Mouse (Mus musculus): ENCODE data around the gene Slc38a6.

Gene Slc38a6

DNA sequence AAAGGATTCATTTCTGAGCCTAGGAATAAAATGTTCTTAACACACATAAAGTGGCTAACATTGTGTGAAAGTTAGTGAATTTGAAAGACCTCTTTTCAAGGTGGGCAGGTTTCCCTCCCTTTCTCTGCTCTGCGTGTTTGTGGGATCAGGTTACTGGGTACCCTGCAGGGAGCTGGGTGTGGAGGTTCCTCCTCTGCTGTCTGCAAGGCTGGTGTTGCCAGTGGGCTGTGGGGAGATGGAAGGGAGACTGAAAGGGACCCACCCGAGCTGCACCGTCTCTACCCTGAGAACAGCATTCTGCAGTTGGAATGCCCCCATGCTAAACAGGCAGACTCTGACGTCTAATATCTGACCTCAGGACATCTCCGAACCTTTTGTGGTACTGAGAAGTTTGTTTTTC lies 70.7 kb downstream of the Slc38a6 start:
- DNase-seq (ENCODE audit: low read depth, low spot score), result peak; percentile 37

DNA sequence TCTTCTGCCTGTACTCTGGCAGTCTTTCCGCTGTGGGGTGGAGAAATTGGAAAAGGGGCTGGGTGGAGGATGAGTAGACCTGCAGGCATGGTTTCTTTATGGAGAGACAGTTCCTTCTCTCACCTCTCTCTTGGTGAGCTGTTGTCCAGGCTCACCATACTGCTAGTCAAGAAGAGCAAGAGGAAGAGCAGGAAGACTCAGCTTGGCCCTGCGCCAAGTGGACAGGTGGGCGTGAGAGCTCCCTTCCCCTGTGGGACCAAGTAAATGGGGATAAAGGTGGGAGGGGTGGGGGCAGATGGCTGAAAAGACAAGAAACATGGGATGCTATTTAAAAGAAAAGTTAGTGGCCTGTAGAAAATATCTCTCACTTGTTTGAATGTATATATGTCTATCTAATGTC lies 71.2 kb downstream of the Slc38a6 start:
- no peak for DNase-seq (ENCODE audit: low read depth, low spot score)

DNA sequence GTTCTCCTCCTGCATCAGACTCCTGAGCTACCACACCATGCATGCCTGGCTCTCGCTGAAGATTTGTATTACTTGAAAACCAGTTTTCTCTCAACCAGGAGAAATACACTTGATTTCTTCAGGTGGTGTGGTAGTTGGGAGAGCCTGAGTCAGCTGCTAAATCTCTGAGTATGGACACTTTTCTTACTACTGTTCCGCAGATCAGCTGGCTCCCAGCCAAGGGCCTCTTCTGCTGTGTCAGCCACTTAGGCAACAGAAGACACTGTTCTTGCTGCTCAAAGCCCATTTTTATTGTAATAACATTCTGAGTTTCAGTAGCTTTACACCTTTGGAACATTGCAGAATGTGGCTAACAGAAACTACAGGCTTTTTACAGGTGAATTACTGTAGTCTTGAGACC lies 72.1 kb downstream of the Slc38a6 start:
- no peak for DNase-seq (ENCODE audit: low read depth, low spot score)

DNA sequence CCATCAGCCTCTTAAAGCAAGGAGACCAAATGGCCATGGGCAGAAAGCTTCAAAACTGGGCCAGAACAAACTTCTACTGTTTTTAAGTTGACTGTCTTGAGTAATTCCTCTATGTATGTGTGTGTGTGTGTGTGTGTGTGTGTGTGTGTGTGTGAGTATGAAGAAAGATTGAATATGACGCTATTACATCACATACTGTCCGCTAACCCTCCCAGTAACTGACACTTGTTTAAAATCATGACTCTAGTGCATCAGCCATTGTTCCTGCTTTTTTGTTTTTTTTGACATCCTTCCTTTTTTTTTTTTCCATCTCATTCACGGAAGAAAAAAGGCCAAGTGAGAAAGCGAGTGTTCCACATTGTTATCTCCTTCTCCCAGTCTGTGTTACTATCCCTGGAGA lies 72.9 kb downstream of the Slc38a6 start:
- no peak for DNase-seq (ENCODE audit: low read depth, low spot score)

DNA sequence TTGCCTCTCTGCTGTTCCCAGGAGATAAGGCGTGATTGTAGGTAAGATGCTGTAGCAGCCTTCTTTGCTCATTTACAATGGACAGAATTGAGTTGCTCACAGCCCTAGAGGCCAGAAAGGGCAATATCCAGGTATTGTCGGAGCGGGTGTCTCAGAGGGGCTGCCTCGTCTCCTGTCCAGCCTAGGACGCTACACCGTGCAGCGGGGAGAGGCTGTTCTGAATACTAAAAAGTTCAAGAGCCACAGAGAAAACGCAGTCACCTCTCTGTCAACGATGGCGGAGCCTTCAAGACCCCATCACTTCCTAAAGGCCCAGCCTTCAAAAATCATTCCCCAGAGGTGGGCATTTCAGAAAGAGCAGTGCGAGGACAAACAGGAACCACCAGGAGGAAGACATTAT lies 74.6 kb downstream of the Slc38a6 start:
- DNase-seq (ENCODE audit: low read depth, low spot score), result no peak

DNA sequence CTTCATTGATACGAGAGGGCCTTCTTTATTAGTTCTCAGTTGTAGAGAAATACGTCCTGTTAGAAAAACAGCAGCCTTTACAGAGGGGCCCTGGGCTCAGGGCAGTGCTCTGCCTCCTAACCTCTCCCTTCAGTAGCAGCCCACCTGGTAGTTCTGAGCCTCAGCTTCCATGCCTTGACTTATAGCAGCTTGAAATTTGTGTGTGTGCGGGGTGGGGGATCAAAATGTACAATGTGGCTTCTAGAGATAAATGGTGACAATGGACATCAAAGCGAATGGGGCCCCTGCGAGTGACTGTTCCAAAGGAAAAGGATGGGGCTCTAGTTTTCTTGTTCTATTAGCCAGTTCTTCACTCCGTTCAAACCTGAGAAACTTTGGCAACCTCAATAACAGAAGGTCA lies 76.8 kb downstream of the Slc38a6 start:
- no peak for DNase-seq (ENCODE audit: low read depth, low spot score)

DNA sequence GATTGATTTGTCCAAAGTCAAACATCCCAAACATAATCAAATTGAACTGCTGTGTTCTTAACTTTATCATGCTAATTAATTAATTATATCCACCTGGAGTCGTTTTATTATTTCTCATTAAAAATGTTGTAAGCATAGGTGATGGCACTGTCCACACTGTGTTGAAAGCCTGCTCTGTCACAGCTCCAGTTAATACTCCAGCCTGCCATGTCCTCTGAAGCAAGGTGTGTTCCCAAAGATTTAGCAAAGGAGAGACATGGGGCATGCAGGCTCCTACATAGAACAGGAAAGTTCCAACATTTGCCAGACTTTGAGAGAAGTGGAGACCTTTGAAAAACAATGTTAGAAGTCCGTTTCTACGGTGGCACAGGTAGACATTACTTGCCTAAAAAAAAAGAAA lies 77.4 kb downstream of the Slc38a6 start:
- no peak for DNase-seq (ENCODE audit: low read depth, low spot score)

DNA sequence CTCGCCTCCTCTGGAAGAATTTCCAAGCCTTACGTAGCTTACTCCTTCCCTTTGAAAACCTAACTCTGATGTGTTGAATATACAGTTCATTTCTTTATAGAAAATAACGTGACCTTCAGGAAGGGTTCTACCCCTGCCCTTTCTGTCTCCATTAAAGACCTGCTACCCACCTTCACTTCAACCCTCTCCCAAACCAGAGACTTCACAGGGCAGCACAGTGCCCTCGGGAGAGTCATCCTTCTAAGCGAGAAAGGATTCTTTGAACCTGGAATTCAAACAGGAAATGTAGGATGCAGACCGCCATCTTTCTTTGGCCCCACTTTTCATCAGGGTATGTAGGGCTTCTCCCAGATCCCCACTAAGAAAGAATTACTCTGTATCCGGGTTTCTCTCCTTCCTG lies 80.0 kb downstream of the Slc38a6 start:
- DNase-seq (ENCODE audit: low read depth, low spot score), result no peak

DNA sequence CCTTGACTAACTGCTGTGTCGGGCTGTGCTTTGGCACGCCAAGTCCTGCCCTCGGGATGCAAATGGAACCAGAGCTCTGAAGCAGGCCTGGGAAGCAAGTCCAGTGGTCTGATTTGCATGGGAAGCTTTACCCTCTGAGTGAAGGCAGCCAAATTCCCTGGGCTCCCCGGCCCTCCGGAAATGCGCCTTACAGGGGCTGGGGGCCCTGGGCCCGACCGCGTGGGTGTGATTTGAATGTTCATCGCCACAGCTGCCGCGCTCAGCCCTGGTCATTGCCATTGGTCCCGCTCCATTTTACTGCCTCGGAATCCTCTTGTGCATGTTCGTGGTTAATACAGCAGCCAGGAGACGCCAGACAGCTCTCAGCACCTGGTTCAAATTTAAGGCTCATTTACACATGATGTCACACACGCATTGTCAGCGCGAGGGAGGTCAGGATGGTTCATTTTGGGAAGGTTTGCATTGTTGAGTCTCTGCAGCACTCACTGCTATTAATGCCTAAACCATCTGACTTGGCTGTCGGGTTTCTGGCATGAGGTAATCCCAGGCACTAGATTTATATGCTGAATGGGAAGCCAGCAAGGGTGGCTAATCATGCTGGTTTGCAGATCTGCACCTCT lies 81.0 kb downstream of the Slc38a6 start:
- DNase-seq (ENCODE audit: low read depth, low spot score), result peak; percentile 58

DNA sequence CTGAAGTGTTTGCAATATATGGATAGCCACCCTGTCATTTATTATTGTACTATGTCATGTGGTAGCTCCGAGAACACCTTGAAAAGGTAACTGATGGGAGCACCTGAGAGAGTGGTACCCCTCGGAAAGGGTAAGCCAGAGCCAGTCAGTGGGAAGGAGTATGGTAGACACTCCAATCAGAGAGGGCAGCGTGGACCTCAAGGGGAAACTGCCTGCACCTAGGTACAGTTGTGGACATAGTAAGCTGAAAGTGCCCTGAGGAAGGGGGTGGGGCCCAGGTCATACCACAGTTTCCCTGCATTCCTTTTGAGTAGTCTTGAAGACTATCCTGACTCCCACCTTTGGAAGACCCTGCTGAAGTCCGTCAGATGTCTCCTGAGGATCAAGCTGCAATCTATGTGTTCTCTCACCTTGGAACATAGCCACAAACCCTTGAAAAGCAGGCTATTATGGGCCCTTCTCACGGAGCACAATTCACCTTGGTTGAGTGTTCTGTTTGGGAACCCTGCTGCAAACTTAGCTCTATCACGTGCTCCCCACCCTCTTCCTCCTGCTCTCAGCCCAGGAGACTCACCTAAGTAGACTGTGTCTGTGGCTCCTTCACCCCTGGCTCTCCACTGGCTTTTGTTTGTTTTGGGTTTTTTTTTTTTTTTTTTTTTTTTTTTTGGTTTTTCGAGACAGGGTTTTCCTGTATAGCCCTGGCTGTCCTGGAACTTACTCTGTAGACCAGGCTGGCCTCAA lies 82.5 kb downstream of the Slc38a6 start:
- no peak for DNase-seq (ENCODE audit: low read depth, low spot score)

DNA sequence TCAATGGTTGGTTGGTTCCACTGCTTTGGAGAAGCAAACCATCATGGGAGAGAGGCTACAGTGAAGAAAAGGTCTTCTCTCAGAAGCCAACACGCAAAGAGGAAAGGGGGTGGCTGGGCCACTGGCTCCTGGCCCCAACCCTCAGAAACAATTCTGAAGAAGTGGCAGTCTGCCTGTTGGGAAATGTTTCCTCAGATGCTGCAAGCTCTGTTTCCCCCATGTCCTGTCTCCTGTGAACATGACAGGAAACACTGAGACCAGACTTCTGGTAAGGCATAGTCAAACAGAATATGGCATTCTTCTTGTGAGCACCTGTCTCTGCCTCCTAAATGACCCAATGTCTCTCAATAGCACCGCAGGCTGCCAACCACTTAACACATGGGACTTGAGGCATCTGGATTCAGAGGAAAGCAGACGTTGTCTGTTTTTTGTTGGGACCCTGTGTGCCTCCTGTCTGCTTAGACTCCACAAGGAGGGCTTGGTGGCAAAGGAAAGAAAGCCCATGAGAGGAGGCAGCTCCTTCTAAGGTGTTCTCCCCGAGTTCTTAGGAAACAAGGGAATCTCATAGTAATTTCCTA lies 83.9 kb downstream of the Slc38a6 start:
- no peak for DNase-seq (ENCODE audit: low read depth, low spot score)

DNA sequence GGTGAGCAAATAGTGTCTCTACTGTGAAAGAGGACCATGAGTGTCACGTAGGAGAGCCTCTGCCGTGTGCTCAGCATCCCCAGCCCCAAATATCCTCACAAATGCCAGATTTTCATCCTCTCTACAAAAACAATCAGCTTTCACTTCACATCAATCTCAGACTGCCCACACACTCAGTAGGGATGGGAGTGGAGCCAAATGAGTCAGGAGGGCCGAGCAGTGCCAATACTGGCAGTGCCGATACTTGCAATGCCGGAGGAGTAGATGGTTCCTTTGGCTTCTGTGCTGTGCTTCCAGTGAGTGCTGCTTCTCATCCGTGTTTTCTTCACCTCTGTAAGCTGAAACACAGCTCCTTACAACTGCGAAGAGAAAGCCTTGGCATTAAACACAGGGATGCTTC lies 84.6 kb downstream of the Slc38a6 start:
- no peak for DNase-seq (ENCODE audit: low read depth, low spot score)

DNA sequence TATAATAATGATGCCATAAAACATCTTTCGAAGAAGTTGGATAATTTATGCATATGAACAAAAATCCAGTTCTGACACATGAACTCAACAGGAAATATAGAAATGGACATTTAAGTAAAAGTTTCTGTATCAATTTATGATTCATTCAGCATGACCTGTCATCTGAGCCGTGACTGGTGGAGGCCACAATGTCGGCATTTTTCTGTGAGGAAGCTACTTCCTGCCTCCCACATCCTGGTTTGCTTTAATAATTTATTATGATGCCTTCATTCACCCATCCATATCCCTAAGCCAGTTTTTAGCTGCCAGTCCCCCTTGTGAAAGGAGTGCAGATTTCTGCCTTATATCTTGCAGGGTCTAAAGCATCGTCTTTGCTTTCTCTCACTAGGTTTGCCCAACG lies 91.4 kb downstream of the Slc38a6 start:
- DNase-seq (ENCODE audit: low read depth, low spot score), result no peak

DNA sequence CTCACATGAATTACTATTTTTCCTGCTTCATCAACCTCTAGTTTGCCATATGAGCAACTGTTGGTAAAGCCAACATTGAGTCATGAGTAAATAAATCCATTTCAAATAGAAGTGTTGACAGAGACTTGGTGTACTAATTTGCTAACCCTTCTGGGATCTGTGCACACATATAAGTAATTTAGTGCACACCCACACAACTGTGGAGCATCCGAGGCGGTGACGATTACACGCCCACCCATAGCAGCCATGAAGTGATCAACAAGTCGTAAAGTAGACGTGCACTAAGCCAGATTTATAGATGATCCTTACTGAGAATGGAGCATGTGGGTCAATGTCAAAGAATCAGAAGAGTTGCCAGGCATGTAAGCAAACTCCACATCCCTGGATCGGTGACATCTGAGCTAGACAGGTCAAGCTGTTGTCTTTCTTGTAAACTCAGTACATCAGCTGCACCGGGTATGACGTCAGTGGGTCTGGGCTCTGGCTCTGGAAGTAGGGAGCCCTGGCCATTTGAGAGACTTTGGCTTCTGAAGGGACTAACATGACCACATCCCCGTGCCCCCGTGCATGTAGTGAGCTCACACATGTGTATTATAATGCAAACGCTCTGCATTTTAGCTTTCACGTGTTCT lies 92.3 kb downstream of the Slc38a6 start:
- no peak for DNase-seq (ENCODE audit: low read depth, low spot score)

DNA sequence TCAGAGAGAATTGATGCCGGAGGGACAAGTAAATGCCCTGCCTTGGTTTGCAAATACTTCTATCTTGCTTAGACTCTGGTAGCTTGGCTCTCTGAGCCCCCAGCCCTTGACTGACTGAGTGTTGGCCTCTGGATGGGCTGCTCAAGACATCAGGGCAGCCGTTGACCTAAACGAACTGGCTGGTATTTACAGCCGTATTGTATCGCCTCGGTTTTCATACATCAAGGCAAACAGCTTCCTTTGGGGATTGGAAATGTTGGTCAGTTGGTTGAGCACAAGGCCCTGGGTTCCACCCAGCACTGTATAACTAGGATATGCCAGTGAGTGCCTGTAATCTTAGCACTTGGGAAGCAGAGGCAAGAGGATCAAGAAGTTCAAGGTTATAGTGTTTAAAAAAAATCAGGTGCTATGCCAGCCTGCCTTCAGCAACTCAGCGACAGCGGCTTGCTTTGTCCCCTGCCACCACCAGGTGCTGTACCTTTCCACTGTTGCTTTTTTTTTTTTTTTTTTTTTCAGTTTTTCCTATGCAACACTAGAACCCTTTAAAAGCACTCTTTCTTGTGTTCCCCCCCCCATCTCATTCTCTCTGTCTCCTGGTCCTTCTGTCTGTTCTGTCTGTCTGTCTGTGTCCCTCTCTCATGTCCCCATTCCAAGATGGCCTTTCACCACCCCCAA lies 94.2 kb downstream of the Slc38a6 start:
- no peak for DNase-seq (ENCODE audit: low read depth, low spot score)

DNA sequence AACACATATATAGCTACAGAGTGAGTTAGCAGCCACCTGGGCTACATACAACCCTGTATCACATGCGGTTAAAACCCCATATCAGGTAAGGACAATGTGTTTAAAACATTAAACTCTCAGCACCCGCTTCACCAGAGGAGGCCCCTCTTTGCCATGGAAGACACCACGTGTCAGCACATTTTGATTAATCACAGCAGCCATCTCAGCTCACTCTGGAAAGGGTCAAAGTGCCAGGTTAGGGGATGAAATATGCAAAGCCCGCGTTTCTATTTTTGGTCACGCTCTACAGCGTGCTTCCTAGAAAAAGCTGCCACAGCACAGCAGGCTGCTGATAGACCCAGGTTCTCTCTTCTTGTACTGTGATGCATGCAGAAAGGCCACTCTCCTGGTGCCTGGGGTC lies 94.9 kb downstream of the Slc38a6 start:
- DNase-seq (ENCODE audit: low read depth, low spot score), result no peak

DNA sequence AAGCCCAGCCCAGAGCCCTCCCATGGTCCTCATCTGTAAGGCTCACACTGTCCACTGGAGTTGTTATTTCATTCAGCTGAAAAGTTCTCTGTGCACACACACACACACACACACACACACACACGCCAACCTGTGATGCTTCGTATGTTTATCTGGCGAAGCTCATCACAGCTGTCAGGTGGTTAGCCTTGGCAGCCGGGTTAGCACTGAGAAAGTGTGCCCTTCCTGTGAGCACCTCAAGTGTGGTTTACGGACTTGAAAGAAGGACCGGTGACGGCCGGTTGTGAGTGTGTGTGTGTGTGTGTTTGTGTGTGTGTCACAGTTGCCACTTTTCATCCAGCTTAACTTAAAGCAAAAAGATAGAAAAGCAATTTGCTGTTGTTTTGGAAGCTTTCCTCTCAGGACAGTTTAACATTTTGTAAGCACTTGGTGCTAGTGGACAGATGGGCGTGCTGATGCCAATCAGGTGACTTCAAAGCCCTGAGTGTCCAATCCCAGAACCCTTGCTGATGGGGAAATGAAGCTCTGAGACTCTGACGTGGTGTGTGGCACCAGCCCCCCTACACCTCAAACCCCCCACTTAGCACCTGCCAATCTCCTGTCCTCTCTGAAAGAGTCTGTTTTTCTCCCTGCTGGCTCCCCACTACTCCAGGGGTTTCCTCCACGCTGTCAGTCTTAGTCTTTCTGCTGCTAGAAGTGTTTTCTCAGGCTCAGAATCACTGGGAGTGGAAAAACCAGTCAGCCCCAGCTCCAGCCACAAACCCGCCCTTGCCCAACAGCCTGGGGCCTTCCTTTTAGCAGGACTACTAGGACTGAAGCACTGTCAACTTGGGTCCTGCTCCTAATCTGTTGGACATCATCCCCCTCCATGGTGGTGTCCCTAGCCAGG lies 96.0 kb downstream of the Slc38a6 start:
- DNase-seq (ENCODE audit: low read depth, low spot score), result no peak

DNA sequence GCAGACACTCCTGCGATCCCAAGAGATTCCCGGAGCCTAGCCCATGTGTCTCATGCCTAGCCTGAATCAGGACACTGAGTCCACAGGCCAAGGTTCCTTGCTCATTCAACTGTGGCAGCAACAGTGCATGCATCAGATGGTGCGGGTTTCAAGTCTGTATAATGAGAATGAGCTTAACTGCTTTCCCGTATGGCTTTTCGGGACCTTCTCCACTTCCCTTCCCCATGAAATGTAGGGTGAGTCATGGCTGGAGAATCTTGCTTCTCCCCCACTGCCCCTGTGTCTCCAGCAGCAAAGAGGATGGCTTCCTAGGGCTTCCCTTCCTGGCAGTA lies 96.6 kb downstream of the Slc38a6 start:
- no peak for DNase-seq (ENCODE audit: low read depth, low spot score)

DNA sequence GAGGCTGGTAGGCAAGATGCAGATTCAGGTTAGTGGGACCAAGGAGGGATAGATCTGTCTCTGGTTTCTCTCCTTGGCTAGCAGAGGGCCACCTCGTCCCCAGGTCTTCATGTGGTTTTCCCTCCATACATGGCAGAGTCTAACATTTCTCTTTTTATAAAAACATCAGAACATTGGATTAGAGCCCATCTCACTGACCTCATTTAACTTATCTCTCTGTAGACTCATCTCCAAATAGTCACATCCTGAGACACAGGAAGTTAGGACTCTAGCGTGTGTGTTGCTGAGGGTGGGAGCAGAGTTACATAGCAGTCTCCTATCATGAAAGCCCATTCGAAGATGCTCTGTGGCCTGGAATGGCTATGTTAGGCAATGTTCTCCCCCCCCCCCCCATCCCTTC lies 97.3 kb downstream of the Slc38a6 start:
- DNase-seq (ENCODE audit: low read depth, low spot score), result no peak

DNA sequence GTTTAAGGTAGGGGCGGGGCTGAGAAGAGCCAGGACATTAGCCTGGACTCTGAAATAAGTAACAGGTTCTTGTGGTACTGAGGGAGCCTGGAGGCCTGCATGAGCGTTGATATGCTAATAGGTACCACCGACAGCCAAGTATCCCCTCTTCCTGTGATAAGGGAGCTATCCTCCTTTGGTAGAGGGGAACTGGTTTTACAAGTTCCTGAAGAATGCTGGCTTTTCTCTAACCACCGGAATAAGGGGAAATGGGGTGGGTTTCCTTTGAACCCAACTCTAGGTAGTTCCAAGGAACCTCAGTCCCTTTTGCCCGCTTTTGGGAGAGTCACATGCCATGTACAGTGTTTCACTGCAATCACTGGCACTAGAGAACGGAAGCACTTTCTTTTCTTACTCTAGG lies 98.2 kb downstream of the Slc38a6 start:
- no peak for DNase-seq (ENCODE audit: low read depth, low spot score)

DNA sequence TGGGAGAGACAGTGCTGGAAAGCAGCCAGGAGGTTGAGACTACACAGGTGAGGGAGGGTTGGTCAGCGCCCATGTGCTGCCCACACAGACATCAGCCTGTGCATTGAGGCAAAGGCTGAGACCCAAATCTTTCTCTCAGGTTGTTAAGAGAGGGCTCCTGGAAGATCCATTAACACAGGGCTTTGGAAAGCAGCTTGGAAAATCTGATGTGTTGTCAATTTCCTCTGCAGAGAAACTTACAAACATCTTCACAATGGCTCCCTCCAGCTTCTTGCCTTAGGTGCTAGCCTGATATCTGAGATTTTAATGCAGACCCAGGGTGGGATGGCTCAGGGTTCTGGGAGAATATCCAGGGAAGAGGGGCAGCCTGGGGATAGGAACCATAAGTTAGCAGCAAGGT lies 105.9 kb downstream of the Slc38a6 start:
- no peak for DNase-seq (ENCODE audit: low read depth, low spot score)
